Mouse (Mus musculus): ENCODE results near the gene Pla2g4f.

DNA sequence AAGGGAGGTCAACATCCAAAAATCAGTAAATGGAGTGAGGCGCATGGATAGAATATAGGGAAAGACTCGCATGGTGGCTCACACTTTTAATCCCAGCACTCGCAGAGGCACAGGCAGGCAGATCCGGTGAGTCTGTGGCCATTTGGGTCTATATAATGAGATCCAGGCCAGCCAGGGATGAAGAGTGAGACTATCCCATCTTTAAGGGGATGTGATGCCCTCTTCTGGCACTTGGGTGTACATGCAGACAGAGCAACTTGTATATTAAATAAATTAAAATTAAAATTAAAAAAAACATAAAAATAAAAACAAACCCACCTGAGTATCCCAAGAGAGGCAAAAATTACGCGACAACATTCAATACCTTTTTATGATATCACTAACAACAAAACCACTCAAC, 48.4 kb downstream of the Pla2g4f start:
- TF ChIP-seq CTCF (IDR thresholded peaks at IDR 0.05; ENCODE audit: borderline replicate concordance, control insufficient read depth, extremely low read depth, insufficient read depth, low read length, poor library complexity) = no peak
- TF ChIP-seq POLR2A (IDR thresholded peaks at IDR 0.05; ENCODE audit: control insufficient read depth, extremely low read depth, insufficient read depth, low read length, poor library complexity) = no peak
